Mouse (Mus musculus) regulatory T cell (primary cell): Measurements from ENCODE around the gene Nkx2-3.

ENCODE experiments used
- in situ Hi-C: fragments of 300-600 bp; cut with MboI, MseI; formaldehyde crosslinking; loops from one replicate; pipeline ENCODE4 v1.15.1; 2025; ENCODE audit warnings: high pct_unique_total_duplicates

Gene Nkx2-3

GRCm38 (mm10) chr19:43663471-43663870, 51.3 kb downstream of the Nkx2-3 start:
- in situ Hi-C loops = no loop called here
